ENCODE assay signal across 8 mouse cellular contexts in the genomic region with DNA sequence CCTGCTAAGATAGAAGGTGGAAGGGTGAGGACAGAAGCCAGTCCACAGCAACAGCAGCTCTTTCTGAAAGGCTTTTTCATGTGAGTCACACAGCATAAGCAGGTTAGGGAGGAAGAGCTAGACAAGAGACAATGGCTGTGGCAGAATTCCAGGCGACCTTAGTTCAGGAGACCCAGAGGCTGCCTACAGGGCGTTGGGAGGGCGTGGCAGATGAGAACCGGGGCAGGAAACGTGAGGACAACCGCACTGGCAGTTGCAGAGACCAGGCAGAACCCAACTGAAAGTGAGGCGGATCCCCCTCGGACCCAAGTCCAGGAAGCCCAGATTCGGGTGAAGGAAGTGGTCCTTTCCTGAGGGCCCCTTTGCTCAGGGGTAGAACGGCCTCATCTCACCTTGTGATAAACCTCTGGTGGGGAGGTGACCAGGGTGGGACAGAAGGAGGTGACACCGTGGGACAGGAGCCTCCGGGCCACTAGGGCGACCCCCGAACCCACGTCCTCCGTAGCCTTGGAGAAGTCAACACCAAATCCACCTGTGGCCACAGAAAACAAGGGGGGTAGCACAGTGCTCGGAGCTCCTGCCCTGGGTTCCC. TPM values are rescaled to one million over a fixed set of nuclear protein-coding genes. Genes with fewer than 3 reads are reported as not detected.
DNase-seq lines count a peak whose midpoint lies in the region; ATAC-seq and TF ChIP-seq lines count a peak whose summit lies in the region.

No protein-coding gene starts in this region.

- 19% methylated on average over 17 of the region's 17 CpGs for WGBS in heart, postnatal 0 days
- 6% methylated on average over 17 of the region's 17 CpGs for WGBS in large intestine, adult 2 months
- 36% methylated on average over 17 of the region's 17 CpGs for WGBS in midbrain, embryonic 11.5 days

- no peak for TF ChIP-seq EP300 in heart, postnatal 0 days (IDR thresholded peaks at IDR 0.05; ENCODE audit: low read depth)

- H3K36me3 ChIP-seq in heart, postnatal 0 days (replicated peaks; ENCODE audit: control insufficient read depth, insufficient read depth, low read length), result peaks cover 15% of the 10 kb centered on the region
- peaks cover 4% of the 10 kb centered on the region; the same call in 1 of the 2 replicates for H3K36me3 ChIP-seq in midbrain, embryonic 11.5 days (ENCODE audit: control insufficient read depth, insufficient read depth, low read length)

- ATAC-seq in heart, postnatal 0 days (ENCODE audit: insufficient read depth, low read depth), result no peak
- ATAC-seq in midbrain, embryonic 11.5 days (ENCODE audit: low FRiP score), result 0 out of 2 replicates have a peak, but pooled peaks have one; percentile 25

- peak overlapping the region; percentile 89 for H3K27ac ChIP-seq in heart, postnatal 0 days (ENCODE audit: low read depth)
- no peak overlapping the region; the same call in 1 of the 2 replicates for H3K27ac ChIP-seq in midbrain, embryonic 11.5 days (ENCODE audit: low read depth, low read length)

- H3K4me3 ChIP-seq in heart, postnatal 0 days (ENCODE audit: low read depth, low read length), result peak overlapping the region; percentile 83
- peak overlapping the region; percentile 79 for H3K4me3 ChIP-seq in midbrain, embryonic 11.5 days (ENCODE audit: low read depth, low read length)

- H3K9me3 ChIP-seq in heart, postnatal 0 days (replicated peaks; ENCODE audit: control insufficient read depth, low read length), result no peaks in the 10 kb centered on the region
- no peaks in the 10 kb centered on the region for H3K9me3 ChIP-seq in midbrain, embryonic 11.5 days (ENCODE audit: control insufficient read depth, low read length)

- peak; percentile 47 to 54 for DNase-seq in lung, adult 18-20 months
- DNase-seq in lung, postnatal 25 days (ENCODE audit: low spot score), result no peak
- peak; percentile 27 to 54 for DNase-seq in cerebellum, postnatal 14 days
- DNase-seq in heart, postnatal 0 days (ENCODE audit: low spot score), result no peak
- peak; percentile 91 for DNase-seq in large intestine, adult 2 months (ENCODE audit: low read depth, low spot score)
- DNase-seq in midbrain, embryonic 11.5 days (ENCODE audit: low spot score, missing footprints), result no peak
- DNase-seq in frontal cortex, postnatal 14 days (ENCODE audit: low spot score in 2 of 2), result no peak
- DNase-seq in embryo, embryonic 9.5 days (ENCODE audit: extremely low spot score), result no peak

- H3K4me2 ChIP-seq in heart, postnatal 0 days (ENCODE audit: low read depth, low read length), result peak overlapping the region; percentile 98
- peak overlapping the region; percentile 97 for H3K4me2 ChIP-seq in midbrain, embryonic 11.5 days

- peaks cover 15% of the 10 kb centered on the region for H3K4me1 ChIP-seq in heart, postnatal 0 days (ENCODE audit: control insufficient read depth, insufficient read depth)
- peaks cover 10% of the 10 kb centered on the region for H3K4me1 ChIP-seq in midbrain, embryonic 11.5 days (ENCODE audit: control insufficient read depth, insufficient read depth, low read length)

- H3K27me3 ChIP-seq in heart, postnatal 0 days (ENCODE audit: control insufficient read depth, insufficient read depth, low read length), result no peaks in the 10 kb centered on the region
- H3K27me3 ChIP-seq in midbrain, embryonic 11.5 days (ENCODE audit: control insufficient read depth, insufficient read depth, low read length), result no peaks in the 10 kb centered on the region

- no peak for TF ChIP-seq CTCF in heart, postnatal 0 days (IDR thresholded peaks at IDR 0.05; ENCODE audit: low read depth)

- peak overlapping the region; percentile 82 for H3K9ac ChIP-seq in heart, postnatal 0 days (replicated peaks; ENCODE audit: low read depth, low read length)
- peak overlapping the region; percentile 85 for H3K9ac ChIP-seq in midbrain, embryonic 11.5 days (ENCODE audit: low read length)

RNA-seq across cellular contexts. Expression of a gene that starts 0.9 kb away (rescaled TPM):
- 33.7 and 34.4 TPM in 2 replicates for total RNA-seq in heart, postnatal 0 days (2014; rRNA removed; ENCODE audit: low replicate concordance)
- polyA plus RNA-seq in heart, postnatal 0 days (2015; fragmentation: Nextera tagmentation; extraction: Ambion mirVana), result 24.4 and 28.0 TPM in 2 replicates
- 87.2 and 105 TPM in 2 replicates for polyA plus RNA-seq in large intestine, adult 2 months (2012; rRNA removed)
- 26.8 and 27.3 TPM in 2 replicates for polyA plus RNA-seq in midbrain, embryonic 11.5 days (2014; fragmentation: Nextera tagmentation; extraction: Ambion mirVana)

RNA-seq across cellular contexts. Expression of a gene that starts 6.8 kb away (rescaled TPM):
- total RNA-seq in heart, postnatal 0 days (2014; rRNA removed; ENCODE audit: low replicate concordance), result 238 and 355 TPM in 2 replicates
- polyA plus RNA-seq in heart, postnatal 0 days (2015; fragmentation: Nextera tagmentation; extraction: Ambion mirVana), result 552 and 570 TPM in 2 replicates
- 799 and 841 TPM in 2 replicates for polyA plus RNA-seq in large intestine, adult 2 months (2012; rRNA removed)
- 437 and 465 TPM in 2 replicates for polyA plus RNA-seq in midbrain, embryonic 11.5 days (2014; fragmentation: Nextera tagmentation; extraction: Ambion mirVana)

RNA-seq across cellular contexts. Expression of a gene that starts 12.0 kb away (rescaled TPM):
- 36.6 and 43.2 TPM in 2 replicates for total RNA-seq in heart, postnatal 0 days (2014; rRNA removed; ENCODE audit: low replicate concordance)
- polyA plus RNA-seq in heart, postnatal 0 days (2015; fragmentation: Nextera tagmentation; extraction: Ambion mirVana), result 31.7 and 35.4 TPM in 2 replicates
- 9.4 and 18.6 TPM in 2 replicates for polyA plus RNA-seq in large intestine, adult 2 months (2012; rRNA removed)
- 41.2 and 47.7 TPM in 2 replicates for polyA plus RNA-seq in midbrain, embryonic 11.5 days (2014; fragmentation: Nextera tagmentation; extraction: Ambion mirVana)

RNA-seq across cellular contexts. Expression of a gene that starts 42.7 kb away (rescaled TPM):
- total RNA-seq in heart, postnatal 0 days (2014; rRNA removed; ENCODE audit: low replicate concordance), result 9.1 and 19.3 TPM in 2 replicates
- polyA plus RNA-seq in heart, postnatal 0 days (2015; fragmentation: Nextera tagmentation; extraction: Ambion mirVana), result 2.8 and 2.9 TPM in 2 replicates
- polyA plus RNA-seq in large intestine, adult 2 months (2012; rRNA removed), result 9.2 and 35.2 TPM in 2 replicates
- polyA plus RNA-seq in midbrain, embryonic 11.5 days (2014; fragmentation: Nextera tagmentation; extraction: Ambion mirVana), result 6.5 and 7.3 TPM in 2 replicates

RNA-seq across cellular contexts. Expression of a gene that starts 46.7 kb away (rescaled TPM):
- total RNA-seq in heart, postnatal 0 days (2014; rRNA removed; ENCODE audit: low replicate concordance), result 5.1 and 7.3 TPM in 2 replicates
- polyA plus RNA-seq in heart, postnatal 0 days (2015; fragmentation: Nextera tagmentation; extraction: Ambion mirVana), result 0.59 and 0.74 TPM in 2 replicates
- polyA plus RNA-seq in large intestine, adult 2 months (2012; rRNA removed), result 0.78 and 1.1 TPM in 2 replicates
- 2.3 and 3.0 TPM in 2 replicates for polyA plus RNA-seq in midbrain, embryonic 11.5 days (2014; fragmentation: Nextera tagmentation; extraction: Ambion mirVana)

Comparison
In these comparisons a context has a peak if more than half of its experiments do, and no peak if none do; other contexts are left out.
1. DNase-seq: peak in lung, adult 18-20 months (2 of 2), cerebellum, postnatal 14 days (2 of 2) and large intestine, adult 2 months (single experiment); none in lung, postnatal 25 days (single experiment), heart, postnatal 0 days (single experiment), midbrain, embryonic 11.5 days (single experiment), frontal cortex, postnatal 14 days (0 of 2) and embryo, embryonic 9.5 days (single experiment).